Mouse (Mus musculus) spleen, adult 2 months (tissue): ENCODE data around the gene Eri2. TPM values are rescaled to one million over a fixed set of nuclear protein-coding genes. Genes with fewer than 3 reads are reported as not detected.

ENCODE experiments used
- DNase-seq, 2 experiments: peaks; one replicate each; pipeline versions ENCODE4 v3.0.0 to v3.0.0-alpha.2; 2012 to 2021; ENCODE audit warnings: low spot score in 2 of 2, low read depth in 1 of 2
- H3K27ac ChIP-seq: fragments of 200-500 bp; 2 replicates; pipeline ENCODE4 v1.5.1; 2012; ENCODE audit warnings: low read length, inconsistent platforms; ENCODE audit not compliant: insufficient read depth
- H3K27me3 ChIP-seq: fragments of 200-500 bp; 2 replicates; pipeline ENCODE4 v1.6.1; 2012; ENCODE audit warnings: mild to moderate bottlenecking, moderate library complexity, low read length, inconsistent platforms; ENCODE audit not compliant: control insufficient read depth, insufficient read depth
- H3K36me3 ChIP-seq: fragments of 200-500 bp; 2 replicates; pipeline ENCODE4 v1.6.1; 2012; ENCODE audit warnings: mild to moderate bottlenecking, low read length, inconsistent platforms; ENCODE audit not compliant: control insufficient read depth, insufficient read depth
- H3K4me1 ChIP-seq: fragments of 200-500 bp; 2 replicates; pipeline ENCODE4 v1.6.1; 2011; ENCODE audit warnings: inconsistent platforms; ENCODE audit not compliant: control insufficient read depth, insufficient read depth, insufficient read length
- H3K4me3 ChIP-seq: fragments of 200-500 bp; 2 replicates; pipeline ENCODE4 v1.5.1; 2011; ENCODE audit warnings: mild to moderate bottlenecking, inconsistent platforms; ENCODE audit not compliant: insufficient read depth, insufficient read length; ENCODE audit errors: extremely low read depth
- CTCF ChIP-seq: fragments of 200-500 bp; IDR thresholded peaks from 2 replicates; pipeline ENCODE4 v1.5.1; 2011; ENCODE audit warnings: mild to moderate bottlenecking, inconsistent platforms; ENCODE audit not compliant: insufficient read depth, insufficient read length, insufficient replicate concordance; ENCODE audit errors: extremely low read depth
- POLR2A ChIP-seq: fragments of 200-500 bp; IDR thresholded peaks from 2 replicates; pipeline ENCODE4 v1.6.1; 2011; ENCODE audit warnings: low read depth, low read length, inconsistent platforms
- WGBS: fragments of 180-500 bp; shearing (Covaris S2); methylation state at CpG from one replicate; pipeline ENCODE4 v1.1.7; 2018; 5-methylcytosine and 5-hydroxymethylcytosine counted together
- polyA plus RNA-seq: library from polyadenylated mRNA; depleted of rRNA; stranded (reverse); fragments of >200 nt; gene quantifications from 2 replicates; pipeline ENCODE4 v1.2.3, GENCODE M21; 2012

Eri2 gene
- polyA plus RNA-seq, 1 experiment = 0.46 TPM

DNA sequence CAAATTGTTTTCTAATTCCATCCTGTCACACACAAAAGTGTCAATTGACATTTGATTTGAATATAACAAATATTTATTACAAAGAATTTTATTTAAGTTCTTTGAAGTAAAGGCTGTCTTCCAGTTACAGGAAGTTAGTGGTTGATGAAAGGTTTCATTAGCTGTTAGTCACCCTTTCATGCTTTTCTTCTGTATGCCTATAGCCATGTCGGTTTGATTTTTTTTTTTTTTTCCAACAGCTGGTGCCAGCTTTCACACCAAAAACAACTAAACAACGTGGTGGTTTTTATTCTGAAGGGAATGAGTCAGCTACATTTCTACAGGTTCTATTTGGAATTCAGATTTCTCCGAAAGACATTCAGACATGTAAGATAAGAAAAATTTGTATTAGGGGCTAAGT, 7.1 kb upstream of the Eri2 start:
- Histone ChIP-seq H3K36me3 (no peaks in the 10 kb centered on the region; the same call in 1 of the 2 replicates), H3K27me3 (no peaks in the 10 kb centered on the region), H3K4me3 (no peak overlapping the region), H3K4me1 (no peaks in the 10 kb centered on the region), H3K27ac (no peak overlapping the region)
- no peak for DNase-seq
- no peak for TF ChIP-seq CTCF
- TF ChIP-seq POLR2A = no peak
- WGBS = 40% methylated on average over 3 of the region's 3 CpGs

- no peak overlapping the region for H3K27ac ChIP-seq
- 73% methylated on average over 3 of the region's 3 CpGs for WGBS
Observed at GRCm38 (mm10) chr7:119800488-119800887, 6.6 kb upstream of the Eri2 start.

DNA sequence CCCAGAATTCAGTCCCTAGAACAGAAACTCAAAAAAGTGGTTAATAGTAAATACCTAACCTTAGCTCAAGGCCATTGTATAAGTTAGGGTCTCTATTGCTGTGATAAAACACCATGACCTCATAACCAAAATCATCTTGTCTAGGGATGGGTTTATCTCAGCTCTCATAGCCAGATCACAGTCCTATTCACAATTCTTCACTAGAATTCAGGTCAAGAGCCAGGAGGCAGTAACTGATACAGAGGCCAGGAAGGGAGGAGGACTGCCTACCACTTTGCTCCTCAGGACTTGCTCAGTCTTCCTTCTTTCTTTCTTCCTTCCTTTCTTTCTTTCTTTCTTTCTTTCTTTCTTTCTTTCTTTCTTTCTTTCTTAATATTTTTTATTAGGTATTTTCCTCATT, 1.5 kb upstream of the Eri2 start:
- no peak for TF ChIP-seq POLR2A
- TF ChIP-seq CTCF = no peak
- H3K4me1 ChIP-seq = no peaks in the 10 kb centered on the region; the same call in 1 of the 2 replicates
- DNase-seq = no peak
- no peaks in the 10 kb centered on the region for H3K27me3 ChIP-seq
- H3K4me3 ChIP-seq = no peak overlapping the region
- H3K27ac ChIP-seq = no peak overlapping the region
- H3K36me3 ChIP-seq = no peaks in the 10 kb centered on the region

More at GRCm38 (mm10) chr7:119800488-119800887, 6.6 kb upstream of the Eri2 start:
- Histone ChIP-seq H3K4me1 (no peaks in the 10 kb centered on the region), H3K36me3 (no peaks in the 10 kb centered on the region; the same call in 1 of the 2 replicates), H3K4me3 (no peak overlapping the region), H3K27me3 (no peaks in the 10 kb centered on the region)
- TF ChIP-seq POLR2A = no peak
- TF ChIP-seq CTCF = no peak
- peak in 1 of 2 experiments; percentile 4 for DNase-seq

DNA sequence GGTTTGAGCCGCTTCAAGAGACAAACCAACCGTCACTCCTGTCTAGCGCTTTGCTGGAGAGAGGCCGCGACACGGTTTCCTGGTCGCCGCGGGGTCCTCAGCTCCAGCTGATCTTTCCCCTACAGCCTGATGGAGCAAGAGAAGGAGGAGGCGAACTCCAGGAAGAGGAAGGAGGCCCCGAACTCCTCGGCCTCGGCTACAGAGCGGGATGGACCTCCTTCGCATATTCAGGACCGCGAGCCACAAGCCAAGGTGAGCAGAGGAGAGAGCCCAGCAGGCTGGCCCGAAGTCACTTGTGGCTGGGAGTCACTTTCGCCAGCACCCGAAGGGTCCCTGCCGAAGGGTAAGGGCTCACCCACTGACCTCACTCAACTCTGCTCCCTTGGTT, 387 bp upstream of the Eri2 start:
- no peaks in the 10 kb centered on the region; the same call in 1 of the 2 replicates for H3K4me1 ChIP-seq
- TF ChIP-seq POLR2A (no peak), CTCF (no peak)
- peak in 1 of 2 experiments; percentile 14 for DNase-seq
- no peaks in the 10 kb centered on the region; the same call in 1 of the 2 replicates for H3K36me3 ChIP-seq
- H3K27me3 ChIP-seq = no peaks in the 10 kb centered on the region
- peak overlapping the region; percentile 82 for H3K4me3 ChIP-seq
- peak overlapping the region; percentile 2; the same call in 1 of the 2 replicates for H3K27ac ChIP-seq
- under 1% methylated on average over 21 of the region's 21 CpGs for WGBS

GRCm38 (mm10) chr7:119789024-119789423, 4.8 kb downstream of the Eri2 start:
- WGBS = 74% methylated on average over 3 of the region's 3 CpGs
- no peak overlapping the region for H3K27ac ChIP-seq
- H3K36me3 ChIP-seq = peaks cover 7% of the 10 kb centered on the region
- H3K4me3 ChIP-seq = no peak overlapping the region
- no peak for DNase-seq
- no peaks in the 10 kb centered on the region for H3K4me1 ChIP-seq
- TF ChIP-seq CTCF (no peak), POLR2A (no peak)
- no peaks in the 10 kb centered on the region for H3K27me3 ChIP-seq

DNA sequence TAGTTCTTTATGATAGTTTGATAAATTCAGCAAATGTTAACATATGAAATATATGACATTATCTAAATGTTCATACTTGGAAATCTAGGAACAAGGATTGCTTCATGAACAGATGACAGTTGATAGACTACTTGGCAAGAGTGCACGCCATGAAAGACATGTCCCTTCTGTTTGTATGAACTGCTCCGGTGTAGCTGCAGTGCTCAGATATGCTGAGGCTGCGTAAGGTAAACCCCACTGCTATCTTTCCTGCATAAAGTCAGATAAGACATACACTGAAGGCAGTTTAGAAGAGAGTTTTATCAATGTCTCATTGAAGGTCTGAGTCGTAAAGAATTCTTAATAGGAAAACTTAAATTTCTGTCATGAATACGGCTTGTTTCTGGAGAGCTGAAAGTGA, 8.9 kb downstream of the Eri2 start:
- WGBS = 82% methylated on average over 5 of the region's 5 CpGs
- H3K4me3 ChIP-seq = no peak overlapping the region
- no peaks in the 10 kb centered on the region for H3K4me1 ChIP-seq
- TF ChIP-seq POLR2A (no peak), CTCF (no peak)
- H3K36me3 ChIP-seq = peaks cover 13% of the 10 kb centered on the region
- H3K27me3 ChIP-seq = no peaks in the 10 kb centered on the region
- H3K27ac ChIP-seq = no peak overlapping the region
- no peak for DNase-seq

- Histone ChIP-seq H3K4me1 (no peaks in the 10 kb centered on the region), H3K27ac (no peak overlapping the region), H3K36me3 (peaks cover 13% of the 10 kb centered on the region), H3K27me3 (no peaks in the 10 kb centered on the region), H3K4me3 (no peak overlapping the region)
- TF ChIP-seq POLR2A = no peak
- no peak for TF ChIP-seq CTCF
- no peak for DNase-seq
- WGBS = 94% methylated on average over 2 of the region's 2 CpGs
Observed at GRCm38 (mm10) chr7:119783453-119783852, 10.4 kb downstream of the Eri2 start.

DNA sequence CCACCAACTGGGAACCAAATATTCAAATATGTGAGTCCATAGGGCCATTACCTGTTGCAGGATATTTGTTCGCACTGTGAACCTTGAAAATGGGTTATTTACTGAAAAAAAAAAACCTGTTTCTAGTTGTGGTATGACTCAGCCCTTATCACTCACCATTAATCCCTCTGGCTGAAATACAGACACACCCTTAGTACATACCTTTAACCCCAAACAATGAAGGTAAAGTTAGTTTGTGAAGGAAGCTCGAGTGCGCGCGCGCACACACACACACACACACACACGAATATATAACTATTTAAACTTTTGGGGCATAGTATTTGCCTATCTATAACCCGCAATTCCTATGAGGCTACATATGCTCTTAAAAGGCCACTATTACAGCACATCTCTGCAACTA, 24.0 kb downstream of the Eri2 start:
- TF ChIP-seq CTCF (no peak), POLR2A (no peak)
- no peak for DNase-seq
- H3K4me3 ChIP-seq = no peak overlapping the region
- WGBS = 92% methylated on average over 8 of the region's 8 CpGs
- H3K36me3 ChIP-seq = no peaks in the 10 kb centered on the region
- H3K4me1 ChIP-seq = no peaks in the 10 kb centered on the region
- no peak overlapping the region for H3K27ac ChIP-seq
- H3K27me3 ChIP-seq = no peaks in the 10 kb centered on the region
